Mouse (Mus musculus): ENCODE results near the gene Nek3.

Gene Nek3

DNA sequence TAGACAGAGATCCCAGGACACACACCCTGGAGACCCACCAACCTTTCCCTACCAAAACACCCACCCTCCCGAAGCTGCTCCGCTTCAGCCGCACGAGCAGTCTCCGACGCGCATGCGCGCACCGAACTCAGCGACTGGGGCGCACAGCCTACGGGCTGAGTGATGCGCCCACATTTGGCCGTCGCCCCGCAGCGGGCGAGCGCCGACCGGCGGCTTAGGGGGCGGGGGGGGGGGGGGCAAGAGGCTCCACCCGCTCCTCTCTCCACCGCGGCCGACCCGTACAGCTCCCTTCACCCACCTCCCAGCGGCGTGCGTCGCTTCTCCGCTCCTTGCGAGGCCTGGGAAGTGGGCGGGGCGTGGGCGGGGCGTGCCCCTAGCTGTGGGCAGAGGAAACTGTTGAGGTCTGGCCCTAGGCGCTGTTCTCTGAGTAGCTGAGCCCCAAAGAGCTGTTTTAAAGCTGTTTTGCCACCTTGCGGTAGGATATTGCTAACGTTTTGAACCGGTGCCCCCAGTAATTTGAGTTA lies at the start of gene Nek3:
Gene Nek3, minus strand, starts transcription at position 356 of the 524 bp plus-strand sequence.
- DNase-seq (ENCODE audit: low spot score in 2 of 2), result peak; percentile 70 to 79

DNA sequence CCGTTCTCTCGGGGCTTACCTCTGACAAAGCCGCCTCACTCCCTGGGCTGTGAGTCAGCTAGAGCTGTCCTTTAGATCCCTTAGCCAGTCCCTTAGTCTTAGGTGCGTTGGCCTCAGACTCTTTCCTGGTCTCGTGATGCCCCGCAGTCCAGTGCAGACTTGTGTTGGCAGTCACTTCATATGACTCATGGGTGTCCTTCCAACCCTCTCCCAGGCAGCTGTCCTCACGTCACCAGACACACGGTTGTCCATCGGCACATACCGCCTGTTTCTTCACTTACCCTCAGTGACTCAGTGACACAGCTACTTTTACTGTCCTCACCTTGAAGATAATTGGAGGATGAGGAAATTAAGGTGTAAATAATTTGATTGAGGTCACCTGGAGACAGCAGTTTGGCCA lies 48.6 kb upstream of the Nek3 start:
- no peak for DNase-seq (ENCODE audit: low spot score in 2 of 2)

DNA sequence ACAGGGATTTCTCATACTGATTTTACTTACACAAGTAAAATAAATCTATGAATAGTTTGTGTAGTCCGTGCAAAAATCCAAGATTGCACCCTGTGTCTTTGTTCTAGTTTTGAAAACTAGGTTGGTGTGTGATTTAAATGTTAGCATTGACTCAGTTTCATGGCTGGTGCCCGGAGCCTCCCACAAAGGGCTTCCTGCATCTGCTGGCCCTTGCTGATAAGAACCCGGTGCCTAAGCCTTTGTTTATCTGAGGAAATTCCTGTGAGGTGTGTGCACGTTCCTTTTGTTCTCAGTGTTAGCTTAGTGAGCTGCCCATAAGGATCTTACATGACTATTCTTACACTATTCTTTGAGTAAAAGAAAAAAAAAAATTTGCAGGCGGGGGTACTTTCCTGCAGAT lies 42.8 kb upstream of the Nek3 start:
- DNase-seq (ENCODE audit: low spot score in 2 of 2), result no peak

DNA sequence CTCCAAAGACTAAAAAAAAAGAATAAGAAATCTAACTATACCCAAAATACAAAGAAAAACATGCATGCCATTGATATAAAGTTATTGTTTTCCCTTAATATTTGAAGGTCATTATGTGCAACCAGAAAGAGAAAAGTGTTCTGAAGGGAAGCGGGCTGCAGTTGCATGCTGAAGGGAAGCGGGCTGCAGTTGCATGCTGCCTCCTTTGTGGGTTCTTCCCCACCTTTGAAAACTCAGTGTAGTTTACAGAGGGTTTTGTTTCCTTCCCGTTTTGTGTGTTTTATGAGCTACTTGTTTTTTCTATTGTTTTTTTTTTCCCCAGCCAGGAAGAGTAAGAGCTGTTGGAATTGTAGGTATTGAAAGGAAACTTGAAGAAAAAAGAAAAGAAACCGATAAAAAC lies 41.3 kb upstream of the Nek3 start:
- DNase-seq (ENCODE audit: low spot score in 2 of 2), result no peak

DNA sequence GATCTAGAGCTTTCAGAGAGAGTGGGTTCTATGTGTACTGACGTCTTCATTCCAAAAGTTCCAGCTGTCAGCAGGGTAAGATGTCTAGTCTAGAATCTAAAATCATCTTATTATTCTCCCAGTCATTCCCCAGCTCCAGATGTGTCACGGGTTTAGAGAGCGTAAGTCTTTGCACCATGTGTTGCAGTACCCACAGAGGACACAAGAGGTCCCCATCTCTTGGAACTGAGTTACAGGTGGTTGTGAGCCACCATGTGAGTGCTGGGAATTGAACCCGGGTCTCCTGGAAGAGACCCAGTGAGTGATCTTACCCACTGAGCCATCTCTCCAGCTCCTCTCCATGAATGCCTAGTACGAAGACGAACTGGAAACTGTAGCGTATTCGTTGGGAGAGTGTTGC lies 33.2 kb upstream of the Nek3 start:
- DNase-seq (ENCODE audit: low spot score in 2 of 2), result no peak

DNA sequence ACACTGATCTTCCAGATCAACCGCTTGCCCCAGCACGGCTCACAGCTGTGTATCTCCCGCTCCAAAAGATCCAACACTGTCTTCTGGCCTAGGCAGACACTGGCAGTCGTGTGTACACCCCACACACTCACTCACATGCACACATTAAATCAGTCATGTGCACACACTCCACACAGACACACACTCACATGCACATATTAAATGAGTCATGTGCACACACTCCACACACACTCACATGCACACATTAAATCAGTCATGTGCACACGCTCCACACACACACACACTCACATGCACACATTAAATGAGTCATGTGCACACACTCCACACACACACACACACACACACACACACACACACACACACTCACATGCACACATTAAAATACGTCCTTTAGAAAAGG lies 31.7 kb upstream of the Nek3 start:
- DNase-seq (ENCODE audit: low spot score in 2 of 2), result no peak

DNA sequence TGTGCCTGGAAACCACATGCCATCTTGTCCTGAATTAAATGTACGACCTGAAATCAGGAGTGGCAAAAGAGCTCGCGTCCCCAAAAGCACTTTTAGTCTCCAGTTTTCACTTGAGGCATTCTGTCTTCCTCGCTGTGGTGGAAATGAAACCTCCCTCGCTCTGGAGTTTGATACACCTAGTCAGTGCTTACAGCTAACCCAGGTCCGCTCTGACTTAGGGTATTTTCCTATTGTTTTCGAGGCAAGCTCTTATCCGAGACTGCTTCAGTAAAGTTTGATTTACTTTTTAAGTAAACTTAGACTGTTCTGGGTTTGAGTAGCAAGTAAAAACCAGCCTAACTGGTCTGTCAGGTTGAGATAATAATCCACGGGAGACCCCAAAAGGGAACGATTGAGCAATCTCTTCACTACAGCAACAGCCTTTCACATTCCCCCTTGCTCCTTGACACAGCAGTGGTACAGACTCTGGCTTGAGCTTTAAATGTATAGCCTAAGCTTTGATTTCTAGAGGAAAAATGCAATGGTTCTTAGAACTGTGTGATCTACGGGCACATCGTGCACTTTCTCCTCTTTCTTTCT lies 27.3 kb upstream of the Nek3 start:
- DNase-seq (ENCODE audit: low spot score in 2 of 2), result no peak

DNA sequence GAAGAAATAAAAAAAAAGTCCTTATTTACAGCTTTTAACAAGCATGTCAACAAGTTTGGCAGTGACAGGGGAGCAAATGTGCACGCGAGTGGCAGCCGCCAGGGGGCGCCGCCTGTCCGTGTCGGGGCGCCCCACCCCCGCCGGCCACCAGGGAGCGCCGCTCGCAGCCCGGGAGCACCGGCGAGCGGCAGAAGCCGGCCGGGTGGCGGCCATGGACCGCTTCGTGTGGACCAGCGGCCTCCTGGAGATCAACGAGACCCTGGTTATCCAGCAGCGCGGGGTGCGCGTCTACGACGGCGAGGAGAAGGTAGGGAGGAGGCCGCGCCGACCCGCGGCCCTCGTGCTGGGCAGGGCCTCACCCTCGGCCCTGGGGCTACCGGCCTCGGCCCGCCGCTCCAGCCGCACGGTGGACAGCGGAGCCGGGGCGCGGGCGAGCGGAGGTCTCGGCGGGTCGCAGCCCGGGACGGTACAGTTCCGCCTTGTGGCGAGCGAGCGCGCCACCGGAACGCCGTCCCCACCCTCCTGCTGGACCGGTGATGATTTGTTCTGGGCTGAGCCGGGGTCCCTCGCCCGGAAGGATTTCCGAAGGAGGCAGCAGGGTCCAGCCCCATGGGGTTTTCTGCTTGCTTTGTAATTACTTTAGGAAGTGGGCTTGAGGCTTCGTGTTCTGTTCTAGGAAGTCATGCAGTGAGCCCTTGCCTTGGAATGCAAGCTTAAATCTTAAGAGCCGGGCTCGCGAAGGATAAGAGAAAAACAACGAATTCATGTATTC lies 26.6 kb upstream of the Nek3 start, which contains the start of gene Vps36:
Gene Vps36, plus strand, starts transcription at position 150 of the 772 bp plus-strand sequence.
- DNase-seq (ENCODE audit: low spot score in 2 of 2), result peak; percentile 72 to 88

DNA sequence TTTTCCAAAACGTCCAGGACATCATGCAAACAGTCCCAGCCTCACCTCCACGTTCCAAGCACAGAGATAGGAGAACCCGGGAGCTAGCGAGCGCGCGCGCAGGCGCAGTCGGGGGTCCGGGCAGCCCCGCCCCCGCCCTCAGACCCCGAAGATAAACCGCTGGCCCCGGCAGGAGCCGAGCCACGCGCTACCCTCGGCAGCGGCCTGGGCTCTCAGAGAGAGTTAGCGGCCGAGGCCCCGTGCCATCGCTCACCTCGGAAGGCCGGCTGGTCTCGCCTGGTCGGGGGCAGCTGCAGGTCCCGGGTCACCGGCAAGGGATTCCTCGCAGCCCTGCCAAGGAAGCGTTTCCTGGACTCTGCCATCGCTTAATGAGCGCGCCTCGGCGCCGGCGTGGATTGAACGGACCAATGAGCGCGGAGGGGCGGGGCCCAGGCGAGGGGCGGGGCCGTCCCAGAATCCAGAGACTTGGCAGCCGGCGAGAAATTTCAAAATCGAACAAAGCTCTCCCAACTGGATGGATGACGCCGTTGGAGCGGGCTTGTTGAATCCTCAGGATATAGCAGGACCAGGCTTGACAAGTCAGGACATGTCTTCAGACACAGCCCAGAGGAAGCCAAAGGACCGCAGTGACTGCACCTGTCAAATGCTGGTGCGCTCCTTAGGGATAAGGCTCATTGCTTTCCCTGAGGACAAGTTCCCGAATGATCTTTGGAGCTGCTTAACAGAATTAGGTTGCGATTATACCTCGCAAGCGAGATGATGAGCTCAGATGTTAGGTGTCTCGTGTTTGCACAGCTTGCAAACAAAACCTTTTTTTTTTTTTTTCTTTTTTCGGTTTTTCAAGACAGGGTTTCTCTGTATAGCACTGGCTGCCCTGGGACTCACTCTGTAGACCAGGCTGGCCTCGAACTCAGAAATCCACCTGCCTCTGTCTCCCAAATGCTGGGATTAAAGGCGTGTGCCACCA lies 19.5 kb upstream of the Nek3 start, which contains the start of gene Ckap2:
Gene Ckap2, minus strand, starts transcription at position 389 of the 967 bp plus-strand sequence.
- DNase-seq (ENCODE audit: low spot score in 2 of 2), result peak; percentile 81 to 86

DNA sequence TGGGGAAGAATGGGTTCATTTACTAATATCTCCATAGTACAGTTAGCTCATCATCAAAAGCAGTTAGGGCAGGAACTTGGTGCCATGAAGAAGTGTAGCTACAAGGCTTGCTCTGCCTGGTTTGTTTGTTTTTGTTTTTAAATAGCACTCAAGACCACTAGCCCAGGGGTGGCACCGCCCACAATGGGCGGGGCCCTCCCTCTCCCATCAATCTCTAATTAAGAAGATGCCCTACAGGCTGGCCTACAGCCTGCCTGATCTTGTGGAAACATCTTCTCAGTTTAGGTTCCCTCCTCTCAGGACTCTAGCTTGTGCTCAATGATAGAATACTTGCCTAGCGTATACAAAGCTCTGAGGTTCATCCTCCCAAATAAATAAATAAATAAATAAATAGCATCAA lies 18.6 kb upstream of the Nek3 start:
- no peak for DNase-seq (ENCODE audit: low spot score in 2 of 2)

DNA sequence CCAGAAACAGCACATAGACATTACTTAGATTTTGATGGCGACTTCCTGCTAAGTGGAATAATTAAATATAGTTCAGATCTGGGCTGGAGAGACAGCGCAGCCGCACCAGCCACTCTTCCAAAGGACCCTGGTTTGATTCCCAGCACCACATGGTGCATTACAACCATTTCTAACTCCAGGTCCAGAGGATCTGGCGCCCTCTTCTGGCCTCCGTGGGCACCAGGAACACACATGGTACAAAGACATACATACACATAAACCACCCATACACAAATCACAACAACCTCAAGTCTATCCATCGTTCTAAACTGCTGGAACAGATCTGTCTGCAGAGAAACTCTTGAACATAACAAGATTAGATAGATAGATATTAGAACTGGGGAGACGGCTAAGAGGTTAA lies 9.7 kb upstream of the Nek3 start:
- no peak for DNase-seq (ENCODE audit: low spot score in 2 of 2)

DNA sequence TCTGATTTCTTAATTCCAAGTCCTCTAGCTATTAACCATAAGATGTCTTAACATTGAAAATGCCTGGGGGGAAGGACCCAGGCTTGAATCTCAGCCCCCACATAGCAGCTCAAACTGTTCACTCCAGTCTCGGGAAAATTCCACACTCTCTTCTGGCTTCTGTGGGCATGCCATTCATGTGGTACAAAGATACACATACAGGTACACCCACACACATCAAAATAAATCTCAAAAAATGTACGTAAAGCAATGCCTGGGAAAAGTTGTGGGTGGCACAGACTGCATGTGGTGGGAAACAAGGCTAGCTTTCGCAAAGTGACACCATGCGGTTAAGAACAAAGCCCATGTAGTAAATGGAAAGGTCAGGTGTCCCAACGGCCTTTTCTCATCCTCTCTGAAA lies 2.9 kb upstream of the Nek3 start:
- DNase-seq (ENCODE audit: low spot score in 2 of 2), result no peak

DNA sequence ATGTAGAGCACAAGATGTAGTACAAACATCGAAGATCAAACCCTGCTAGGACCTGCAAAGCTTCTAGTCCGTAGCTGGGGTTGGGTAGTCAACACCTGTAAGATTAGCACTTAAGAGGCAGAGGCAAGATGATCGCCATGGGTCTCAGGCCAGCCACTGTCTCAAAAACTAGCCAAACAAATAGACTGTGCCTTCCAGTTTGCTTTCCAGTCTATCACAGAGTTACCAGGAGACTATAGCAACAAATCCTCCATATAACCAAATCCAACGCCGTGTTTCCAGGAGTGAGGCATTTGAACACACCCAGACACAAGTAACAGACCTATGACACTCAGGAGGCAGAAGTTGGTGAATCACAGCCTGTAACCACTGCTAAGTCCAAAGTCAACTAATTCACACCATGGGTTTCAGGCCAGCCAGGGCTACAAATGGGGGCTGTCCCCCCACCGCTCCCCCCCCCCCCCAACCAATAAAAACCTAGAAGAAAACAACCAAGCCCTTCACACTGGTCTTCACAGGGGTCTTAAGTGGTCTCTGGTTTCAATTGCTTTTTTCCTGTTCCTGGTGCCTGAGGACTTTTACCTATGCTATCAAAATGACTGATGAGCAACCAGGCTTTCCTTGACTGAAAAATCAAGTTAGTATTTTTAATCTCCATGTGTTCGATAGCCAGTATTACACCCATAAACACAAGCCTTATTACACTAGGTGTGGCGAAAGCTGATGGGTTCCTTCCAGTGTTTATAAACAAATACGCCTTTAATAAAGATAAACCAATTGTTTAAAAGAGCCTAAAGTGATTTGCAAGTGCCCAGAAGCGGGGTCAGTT lies 770 bp downstream of the Nek3 start:
- no peak for DNase-seq (ENCODE audit: low spot score in 2 of 2)

DNA sequence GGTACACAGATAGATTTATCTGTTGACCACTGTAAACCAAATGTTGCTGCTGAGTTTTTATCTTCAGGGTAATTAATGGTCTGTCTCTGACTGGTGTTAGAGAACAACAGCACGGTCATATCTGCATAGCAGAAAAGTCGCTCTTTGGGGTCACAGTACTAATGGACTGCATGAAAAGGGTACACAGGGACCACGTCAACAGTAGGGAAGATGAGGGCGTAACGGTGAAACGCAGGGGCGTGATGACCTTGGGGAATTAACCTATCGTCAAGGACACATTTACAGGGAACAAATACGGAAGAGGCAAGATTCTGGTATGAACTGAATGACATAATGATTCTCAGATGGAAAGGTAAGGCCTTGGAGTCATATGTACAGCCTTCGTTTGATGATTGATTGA lies 1.8 kb downstream of the Nek3 start:
- no peak for DNase-seq (ENCODE audit: low spot score in 2 of 2)

DNA sequence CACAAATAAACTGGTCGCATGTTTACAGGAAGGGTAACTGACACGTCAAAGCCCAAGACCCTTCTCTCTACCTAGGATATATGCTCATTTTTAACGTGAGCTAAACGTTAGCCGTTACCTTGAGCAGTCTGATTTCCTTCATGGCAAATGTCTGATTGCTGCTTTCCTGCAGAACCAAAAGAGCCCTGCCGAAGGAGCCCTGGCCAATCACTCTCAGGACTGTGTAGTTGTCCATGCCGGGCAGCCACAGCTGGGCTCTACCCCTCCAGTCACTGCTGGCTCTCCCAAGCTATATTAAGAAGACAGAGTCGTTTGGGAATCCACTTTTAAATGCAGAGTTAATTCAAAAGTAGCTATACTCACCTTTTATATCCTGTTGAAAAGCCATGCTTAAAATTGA lies 4.0 kb downstream of the Nek3 start:
- DNase-seq (ENCODE audit: low spot score in 2 of 2), result no peak

DNA sequence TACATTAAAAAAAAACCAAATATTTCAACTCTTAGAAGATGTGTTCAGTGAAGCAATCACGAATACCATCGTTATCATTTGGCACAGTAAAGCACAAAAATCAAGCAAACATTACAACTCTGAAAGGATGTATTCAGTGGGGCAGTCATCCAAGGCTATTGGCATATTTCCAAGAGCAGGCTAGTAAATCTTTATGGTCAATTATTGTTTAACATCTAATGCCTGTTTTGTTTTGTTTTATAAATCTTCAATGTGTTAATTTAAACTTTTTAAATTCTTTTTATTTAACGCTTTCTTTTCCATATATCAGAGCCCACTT lies 15.9 kb downstream of the Nek3 start:
- no peak for DNase-seq (ENCODE audit: low spot score in 2 of 2)

DNA sequence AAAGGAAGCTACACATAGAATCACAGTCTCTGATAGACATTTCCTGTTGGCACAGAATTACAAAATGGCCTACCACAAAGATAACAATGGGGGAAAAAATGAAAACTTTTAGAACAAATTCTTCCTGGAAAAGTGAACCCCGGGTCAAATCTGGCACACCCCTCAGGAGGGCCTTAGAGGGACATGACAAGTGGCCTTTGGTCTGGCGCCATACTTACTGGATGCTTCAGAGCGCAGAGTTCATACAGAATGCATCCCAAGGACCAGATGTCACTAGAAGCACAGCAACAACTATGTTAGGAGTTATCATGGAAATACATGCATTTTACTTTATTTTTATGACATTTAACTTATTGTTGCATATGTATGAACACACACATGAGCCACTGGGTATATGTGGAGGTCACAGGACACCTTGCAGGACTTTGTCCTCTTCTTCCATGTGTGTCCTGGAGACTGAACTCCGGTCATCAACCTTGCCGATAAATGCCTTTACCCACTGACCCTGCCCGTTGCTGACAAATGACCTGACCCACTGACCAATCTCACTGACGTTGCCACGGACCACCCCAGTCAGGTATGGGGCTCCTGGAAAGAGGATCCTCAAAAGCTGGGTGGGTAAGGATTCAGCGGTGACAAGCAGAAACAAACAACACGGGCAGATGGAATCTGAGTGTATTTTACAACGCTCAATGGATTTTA lies 16.4 kb downstream of the Nek3 start:
- no peak for DNase-seq (ENCODE audit: low spot score in 2 of 2)

DNA sequence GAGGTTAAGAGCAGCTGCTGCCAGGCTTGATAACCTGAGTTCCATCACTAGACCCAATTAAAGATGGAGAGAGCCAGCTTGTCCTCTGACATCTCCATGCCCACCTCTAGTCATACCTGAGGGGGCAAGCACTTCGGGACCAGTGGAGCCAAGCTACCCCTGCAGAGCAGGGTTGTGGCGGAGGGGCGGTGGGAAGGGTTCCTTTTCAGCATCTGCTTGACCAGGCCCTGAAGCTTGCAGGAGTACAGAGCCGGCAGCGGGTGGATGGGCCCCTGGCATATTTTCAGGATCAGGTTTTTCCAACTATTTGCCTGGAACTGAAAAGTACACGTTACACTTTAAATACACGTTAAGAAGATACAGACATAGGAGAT lies 17.9 kb downstream of the Nek3 start:
- no peak for DNase-seq (ENCODE audit: low spot score in 2 of 2)

DNA sequence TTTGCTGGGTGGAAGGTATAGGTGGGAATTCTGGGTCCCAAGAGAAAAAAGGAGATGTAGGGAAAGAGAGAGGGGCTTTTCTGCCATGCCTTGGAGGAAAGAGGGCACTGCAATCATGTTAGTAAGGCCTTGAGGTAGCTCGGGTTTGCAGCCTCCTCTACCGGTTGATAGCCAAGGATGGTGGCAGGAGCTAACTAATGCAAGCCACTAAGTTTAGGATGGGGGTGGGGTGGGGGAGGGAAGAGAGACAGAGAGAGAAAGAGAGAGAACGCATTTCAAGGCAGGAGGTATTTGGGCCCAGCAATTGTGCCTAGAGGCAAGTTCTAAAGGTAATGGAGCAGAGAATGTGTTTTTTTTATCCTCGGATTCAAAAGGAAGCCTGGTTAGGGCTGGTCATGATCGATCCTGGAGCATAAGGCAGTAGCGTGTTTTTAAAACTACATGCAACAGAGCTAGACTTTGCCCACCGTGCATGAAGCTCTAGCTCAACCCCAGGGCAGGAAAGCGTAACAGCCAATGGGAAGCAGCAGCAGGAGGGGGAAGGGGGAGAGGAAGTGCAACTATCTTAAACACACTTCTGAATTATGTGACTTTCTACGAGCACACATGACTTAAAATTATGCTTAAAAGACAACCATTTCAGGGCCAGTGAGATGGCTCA lies 18.4 kb downstream of the Nek3 start:
- no peak for DNase-seq (ENCODE audit: low spot score in 2 of 2)

DNA sequence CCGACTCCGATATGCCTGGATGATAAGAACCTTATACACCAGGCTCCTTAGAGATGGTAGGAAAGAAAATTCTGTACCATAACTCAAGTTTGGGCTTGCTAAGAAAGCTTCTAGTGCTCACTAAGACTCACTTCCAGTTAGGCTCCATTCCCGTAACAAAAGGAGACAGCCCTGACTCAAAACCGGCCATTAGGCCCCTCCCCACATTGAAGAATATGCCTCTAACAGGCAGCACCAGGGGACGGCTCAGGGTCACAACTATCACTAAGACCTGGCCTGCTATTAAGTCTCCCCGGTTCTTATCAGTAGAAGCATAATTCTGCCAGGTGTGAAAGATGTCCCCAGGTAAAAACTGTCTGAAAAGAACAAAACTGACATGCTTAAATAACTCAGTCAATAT lies 20.4 kb downstream of the Nek3 start:
- DNase-seq (ENCODE audit: low spot score in 2 of 2), result no peak
